Mouse (Mus musculus) frontal cortex, postnatal 36 days (tissue): Measurements from ENCODE around the gene Stxbp1.

Experiments used
- DNase-seq, 2 experiments: peaks; one replicate each; pipeline ENCODE4 v3.0.0; 2022; ENCODE audit warnings: low spot score in 2 of 2

Gene Stxbp1

GRCm38 (mm10) chr2:32846805-32847467, at the start of gene Stxbp1:
Gene Stxbp1 (minus strand): TSS chr2:32847245.
- DNase-seq = peak; percentile 85 to 86

DNA sequence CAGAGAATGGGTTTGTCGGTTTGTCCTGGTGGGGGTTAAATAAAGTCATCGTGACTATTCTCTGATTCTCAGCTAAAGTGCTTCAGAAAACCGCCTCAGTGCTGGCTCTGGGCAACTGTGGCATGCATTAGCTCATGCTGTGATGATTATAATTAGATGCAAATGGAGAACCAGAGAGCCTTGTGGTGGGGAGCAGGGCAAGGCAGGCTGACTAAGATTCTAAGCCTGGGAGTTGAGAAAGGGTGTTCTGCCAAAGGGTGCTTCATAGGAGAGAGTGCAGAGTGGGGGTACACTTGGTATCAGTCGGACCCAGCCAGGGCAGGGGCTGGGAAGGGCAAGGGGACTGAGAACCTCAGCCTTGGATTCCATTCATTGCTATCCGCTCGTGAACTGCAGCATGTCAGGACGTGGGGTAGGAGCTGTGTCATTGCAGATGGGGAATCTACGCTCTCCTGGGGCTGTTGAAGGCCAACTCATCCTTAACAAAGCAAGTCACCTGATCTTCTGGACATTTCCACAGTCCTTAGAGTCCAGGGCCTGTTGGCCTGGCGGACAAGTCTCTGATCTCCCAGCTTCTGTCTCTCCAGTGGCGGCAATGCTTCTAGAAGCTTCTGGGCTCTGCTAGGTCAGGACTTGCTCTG, 49.6 kb upstream of the Stxbp1 start:
- DNase-seq = peak in 1 of 2 experiments; percentile 51

DNA sequence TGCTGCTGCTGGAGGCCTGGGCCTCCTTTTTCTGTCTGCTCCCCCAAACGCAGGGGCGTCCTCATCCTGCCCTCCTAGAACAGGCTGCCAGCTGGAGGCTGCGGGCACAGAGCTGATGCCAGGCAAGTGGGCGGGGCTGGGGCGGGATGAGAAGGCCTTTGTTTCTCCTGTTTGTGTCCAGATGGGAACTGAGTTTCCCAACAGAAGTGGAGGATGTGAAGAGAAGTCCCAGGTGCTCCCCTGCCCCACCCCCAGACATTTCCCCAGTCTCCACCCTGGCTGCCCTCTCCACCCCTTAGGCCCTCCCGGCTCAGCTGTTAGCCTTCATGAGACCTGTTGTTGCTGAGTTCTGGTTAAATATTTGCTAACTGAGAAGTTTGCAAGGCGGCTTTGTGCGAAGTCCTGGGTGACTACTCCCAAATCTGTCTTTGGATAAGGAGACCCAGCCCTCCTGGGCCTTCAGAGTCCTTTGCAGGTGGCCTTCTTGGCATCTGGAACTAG, 48.6 kb upstream of the Stxbp1 start:
- DNase-seq = no peak

GRCm38 (mm10) chr2:32894097-32894496, 47.1 kb upstream of the Stxbp1 start:
- no peak for DNase-seq

DNA sequence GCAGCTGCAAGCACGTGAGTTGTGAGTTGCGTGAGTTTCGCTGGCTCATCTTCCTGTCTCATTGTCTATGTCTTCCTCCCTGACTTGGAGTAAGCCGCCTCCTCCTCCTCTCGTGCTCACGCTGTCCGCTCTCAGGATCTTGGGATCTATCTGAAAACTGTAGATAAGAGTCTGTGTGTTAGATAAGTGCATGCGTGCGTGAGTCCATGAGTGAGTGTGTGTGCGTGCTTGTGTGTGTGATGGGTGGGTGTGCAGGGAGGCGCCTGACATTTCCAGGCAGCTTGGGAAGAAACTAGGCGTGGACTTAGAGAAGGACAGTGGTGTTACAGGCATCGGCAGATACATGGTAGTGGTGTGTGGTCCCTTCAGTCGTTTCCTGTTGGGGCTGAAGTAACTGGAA, 45.4 kb upstream of the Stxbp1 start:
- DNase-seq = no peak

- no peak for DNase-seq
Observed at GRCm38 (mm10) chr2:32891278-32891677, 44.2 kb upstream of the Stxbp1 start.

DNA sequence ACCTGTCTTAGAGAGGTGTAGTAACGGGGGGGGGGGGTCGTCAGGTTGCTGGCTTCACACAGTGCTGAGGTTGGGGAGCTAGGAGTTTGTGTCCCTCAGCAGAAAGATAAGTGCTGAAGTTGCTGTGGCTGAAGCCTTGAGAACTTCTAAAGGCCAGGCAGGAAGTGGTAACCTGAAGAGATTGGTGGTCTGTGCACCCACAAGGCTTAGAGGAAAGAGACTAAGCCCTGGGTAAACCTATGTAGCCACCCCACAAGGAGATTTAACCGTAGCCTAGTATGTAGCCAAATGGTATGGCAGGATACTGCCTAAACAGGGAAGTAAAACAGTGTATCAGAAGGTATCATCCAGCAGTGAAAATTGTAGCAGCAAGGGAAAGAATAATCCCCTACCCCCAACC, 43.2 kb upstream of the Stxbp1 start:
- no peak for DNase-seq

DNA sequence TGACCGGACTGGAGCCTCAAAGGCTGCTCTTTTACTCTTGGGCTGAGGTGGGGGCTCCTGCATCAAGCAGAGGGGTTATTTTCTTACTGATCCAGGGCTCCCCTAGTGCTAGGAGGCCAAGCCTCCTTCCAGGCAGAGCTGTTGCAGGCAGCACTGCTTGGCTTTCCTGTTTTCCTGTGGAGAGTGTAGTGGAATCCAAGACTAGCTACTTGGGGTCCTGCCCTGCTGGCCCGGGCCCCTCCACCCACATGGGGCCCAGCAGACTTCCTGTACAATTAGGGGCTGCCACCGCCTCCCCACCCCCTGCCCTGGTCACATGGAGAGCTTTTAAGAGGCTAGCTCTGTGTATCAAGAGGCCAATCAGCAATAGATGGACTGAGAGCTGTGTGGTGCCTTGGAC, 41.5 kb upstream of the Stxbp1 start:
- no peak for DNase-seq

DNA sequence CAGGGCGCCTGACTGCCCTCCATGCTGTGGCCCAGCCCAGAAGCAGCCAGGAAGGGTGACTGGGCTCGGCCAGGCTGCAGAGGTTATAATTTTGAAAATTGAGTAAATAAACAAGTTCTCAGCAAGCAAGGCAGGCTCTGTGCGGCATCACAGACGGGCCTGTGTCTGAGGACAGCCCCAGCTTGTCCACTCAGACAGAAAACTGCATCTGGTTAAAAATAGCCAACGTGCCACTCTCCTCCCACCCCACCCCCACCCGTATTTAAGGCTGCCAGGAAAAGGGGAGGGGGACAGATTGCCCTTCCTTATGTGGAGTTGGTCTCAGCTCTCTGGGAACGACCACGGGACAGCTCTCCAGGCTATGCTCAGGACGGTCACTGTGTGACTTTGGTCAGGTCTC, 41.0 kb upstream of the Stxbp1 start:
- DNase-seq = no peak

GRCm38 (mm10) chr2:32884745-32885144, 37.7 kb upstream of the Stxbp1 start:
- DNase-seq = no peak

GRCm38 (mm10) chr2:32882283-32883043, 35.4 kb upstream of the Stxbp1 start:
- DNase-seq = no peak

DNA sequence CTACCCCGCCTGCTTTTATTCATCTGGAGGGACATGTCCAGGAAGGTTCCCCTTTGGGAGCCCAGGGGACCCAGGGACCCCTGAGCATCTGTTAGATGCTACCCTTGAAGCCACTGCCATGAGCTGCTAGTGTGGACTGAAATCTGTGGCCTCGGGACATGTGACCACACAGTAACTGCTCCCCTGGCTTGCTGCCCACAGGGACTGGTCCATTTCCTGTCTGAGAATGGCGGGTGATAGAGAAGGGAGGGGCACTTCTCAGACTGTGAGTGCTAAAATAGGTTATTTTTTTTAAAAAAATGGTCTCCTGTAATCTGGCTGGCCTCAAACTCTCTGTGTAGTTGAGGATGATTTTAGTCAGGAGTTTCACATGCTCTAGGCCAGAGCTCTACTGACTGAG, 34.7 kb upstream of the Stxbp1 start:
- peak in 1 of 2 experiments; percentile 54 for DNase-seq

- no peak for DNase-seq
Observed at GRCm38 (mm10) chr2:32881054-32881453, 34.0 kb upstream of the Stxbp1 start.

GRCm38 (mm10) chr2:32879593-32879992, 32.5 kb upstream of the Stxbp1 start:
- no peak for DNase-seq

- no peak for DNase-seq
Observed at GRCm38 (mm10) chr2:32878396-32878795, 31.4 kb upstream of the Stxbp1 start.

- DNase-seq = no peak
Observed at GRCm38 (mm10) chr2:32877761-32878393, 30.8 kb upstream of the Stxbp1 start.

DNA sequence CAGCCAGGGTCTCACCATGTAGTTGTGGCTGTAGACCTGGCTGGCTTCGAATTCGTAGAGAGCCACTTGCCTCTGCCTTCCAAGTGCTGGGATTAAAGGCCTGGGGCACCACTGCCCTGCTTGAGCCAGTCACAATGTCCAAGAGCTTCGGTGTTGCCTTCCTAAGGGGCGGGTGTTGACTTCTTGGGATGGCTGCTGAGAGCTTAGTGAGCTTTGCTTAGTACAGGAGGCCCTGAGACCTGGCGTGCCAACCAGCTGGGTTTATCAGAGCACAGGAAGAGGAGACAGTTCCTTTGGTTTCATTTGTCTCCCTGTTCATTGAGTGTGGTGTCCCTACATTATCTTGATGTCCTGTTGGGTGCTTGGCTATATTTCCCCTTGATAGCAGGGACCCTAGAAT, 30.3 kb upstream of the Stxbp1 start:
- DNase-seq = no peak

DNA sequence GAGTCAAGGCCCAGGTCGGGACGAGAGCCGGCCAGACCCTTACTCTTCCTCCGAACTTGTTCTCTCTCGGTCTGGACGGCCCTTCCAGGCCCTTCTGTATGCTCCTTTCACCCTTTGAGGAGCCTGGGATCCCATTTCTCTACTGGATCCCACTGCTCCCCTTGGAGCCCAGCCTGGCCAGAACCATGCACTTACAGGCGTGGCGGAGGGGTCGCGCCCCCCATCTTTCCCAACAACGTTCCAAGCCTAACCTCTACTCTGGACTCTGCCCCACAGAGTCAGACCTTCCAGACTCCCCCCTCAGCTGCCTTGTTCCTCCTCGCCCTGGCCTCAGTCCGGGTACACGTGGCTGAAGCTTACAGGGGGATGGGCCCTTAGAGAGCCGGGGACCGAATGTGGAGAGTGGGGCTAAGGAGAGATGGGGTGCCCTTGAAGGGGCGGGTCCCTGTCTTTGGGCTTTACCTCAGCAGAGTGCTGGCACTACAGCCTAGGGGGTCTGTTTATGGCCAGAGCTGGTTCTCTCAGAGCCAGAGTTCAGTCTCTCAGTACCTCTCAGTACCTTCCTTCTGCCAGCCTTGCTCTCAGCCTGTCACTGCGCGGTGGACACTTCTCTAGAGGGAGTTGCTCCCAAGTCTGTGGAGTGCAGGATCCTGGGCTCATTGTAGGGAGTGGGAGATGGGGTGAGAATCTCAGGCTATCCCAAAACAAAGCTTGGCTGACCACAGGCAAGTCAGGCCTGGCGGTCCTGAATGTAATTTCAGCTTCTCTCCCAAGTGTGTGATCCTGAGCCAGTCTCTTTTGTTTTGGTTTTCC, 29.7 kb upstream of the Stxbp1 start:
- no peak for DNase-seq

GRCm38 (mm10) chr2:32875675-32876489, 28.8 kb upstream of the Stxbp1 start, which contains the start of gene Fam129b:
Gene Fam129b (plus strand): TSS chr2:32876114.
- DNase-seq = peak in 1 of 2 experiments; percentile 63

GRCm38 (mm10) chr2:32874951-32875674, 28.1 kb upstream of the Stxbp1 start:
- peak in 1 of 2 experiments; percentile 24 for DNase-seq
